Mouse (Mus musculus) liver, embryonic 12.5 days (tissue): ENCODE results near the gene 4930442H23Rik. TPM values are rescaled to one million over a fixed set of nuclear protein-coding genes. Genes with fewer than 3 reads are reported as not detected.
A peak's percentile ranks its signal among the peaks of the same experiment; 100 is the strongest.
"Not testable (repeated sequence)": the region's sequence is repeated elsewhere in the genome, so short reads cannot be mapped to it uniquely, and the experiment has no call there.

Source experiments
- ATAC-seq: fragments of 200-750 bp; cut with Nextera tagmentation; 2 replicates; pipeline ENCODE4 v1.8.0; 2017; ENCODE audit warnings: moderate number of reproducible peaks, mild to moderate bottlenecking, moderate library complexity
- H3K27ac ChIP-seq: fragments of 300-500 bp; sonication (generic); 2 replicates; pipeline ENCODE4 v1.5.1; 2016; ENCODE audit warnings: mild to moderate bottlenecking
- H3K27me3 ChIP-seq: fragments of 300-500 bp; sonication (generic); replicated peaks from 2 replicates; pipeline ENCODE4 v1.6.1; 2016; ENCODE audit warnings: mild to moderate bottlenecking, moderate library complexity
- H3K36me3 ChIP-seq: fragments of 300-500 bp; sonication (generic); 2 replicates; pipeline ENCODE4 v1.6.1; 2016; ENCODE audit warnings: mild to moderate bottlenecking, moderate library complexity
- H3K4me1 ChIP-seq: fragments of 300-500 bp; sonication (generic); 2 replicates; pipeline ENCODE4 v1.6.1; 2016
- H3K4me2 ChIP-seq: fragments of 300-500 bp; sonication (generic); 2 replicates; pipeline ENCODE4 v1.6.1; 2016; ENCODE audit warnings: mild to moderate bottlenecking, moderate library complexity
- H3K4me3 ChIP-seq: fragments of 300-500 bp; sonication (generic); 2 replicates; pipeline ENCODE4 v1.5.1; 2016; ENCODE audit warnings: mild to moderate bottlenecking, moderate library complexity
- H3K9ac ChIP-seq: fragments of 300-500 bp; sonication (generic); 2 replicates; pipeline ENCODE4 v1.6.1; 2016; ENCODE audit warnings: mild to moderate bottlenecking, moderate library complexity
- H3K9me3 ChIP-seq: fragments of 300-500 bp; sonication (generic); replicated peaks from 2 replicates; pipeline ENCODE4 v1.6.1; 2016; ENCODE audit warnings: mild to moderate bottlenecking, moderate library complexity
- WGBS: fragments of 180-500 bp; shearing (Covaris S2); methylation state at CpG from one replicate; pipeline ENCODE4 v1.1.7; 2016; ENCODE audit not compliant: insufficient replicate concordance; 5-methylcytosine and 5-hydroxymethylcytosine counted together
- polyA plus RNA-seq: library from polyadenylated mRNA; unstranded; fragments of >200 nt; fragmentation: Nextera tagmentation; extraction: Ambion mirVana; gene quantifications from 2 replicates; pipeline ENCODE4 v1.2.1, GENCODE M21; 2016

Gene 4930442H23Rik
- polyA plus RNA-seq, 1 experiment from 2014 or later: not detected

DNA sequence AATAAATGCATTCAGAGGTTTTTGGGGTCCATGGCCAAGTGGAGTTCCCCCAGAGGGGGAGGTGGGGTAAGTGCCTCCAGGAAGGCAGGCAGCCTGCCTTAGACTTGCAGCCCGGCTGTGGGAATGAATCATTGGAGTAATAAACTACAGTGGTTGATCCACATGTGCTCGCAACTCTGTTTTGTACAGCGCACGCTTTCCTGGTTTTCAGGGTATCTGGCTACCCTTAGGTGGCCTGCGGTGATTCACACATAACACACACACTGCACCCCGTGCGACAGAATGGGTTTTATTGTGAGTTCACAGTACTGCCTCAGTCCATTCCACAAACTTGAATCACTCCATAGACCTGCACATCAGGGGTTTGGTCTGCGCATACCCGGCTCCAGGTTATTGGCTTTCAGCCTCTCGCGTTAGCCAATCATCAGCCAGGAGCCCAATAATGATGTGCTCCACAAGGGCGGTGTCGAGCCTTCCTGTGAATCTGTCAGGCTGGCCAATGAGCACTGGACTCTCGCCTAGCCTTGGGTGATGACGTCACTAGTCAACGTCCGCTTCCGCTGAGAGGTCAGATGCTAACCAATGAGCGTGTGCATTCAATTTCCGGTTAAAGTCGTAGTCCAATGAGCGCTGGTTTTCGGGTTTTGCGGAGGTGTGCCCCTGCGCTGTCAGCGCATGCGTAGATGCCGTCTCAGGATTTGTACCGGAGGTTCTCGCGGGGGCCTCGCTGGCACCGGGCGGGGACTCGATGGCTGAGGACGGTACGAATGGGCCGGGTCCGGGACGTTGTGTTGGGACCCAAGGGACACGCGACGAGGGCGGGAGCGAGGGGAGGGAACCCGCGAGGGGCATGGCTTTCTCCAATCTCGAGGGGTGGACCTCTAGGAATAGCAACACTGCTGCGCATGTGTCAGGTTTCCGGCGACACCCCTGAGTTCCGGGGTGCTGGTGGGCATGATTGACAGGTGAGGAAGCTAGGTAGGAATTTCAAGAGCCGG lies 1.0 kb downstream of the 4930442H23Rik start, which contains the start of gene Dapk3:
Dapk3 (plus strand) TSS at position 670 of the 998 bp plus-strand sequence.
- no peaks in the 10 kb centered on the region for H3K9me3 ChIP-seq
- H3K4me2 ChIP-seq: peak within 1 kb of the TSS; percentile 81
- no peaks in the 10 kb centered on the region for H3K27me3 ChIP-seq
- peak within 1 kb of the TSS; percentile 75 for H3K9ac ChIP-seq
- WGBS: 4% methylated on average over 53 of the region's 53 CpGs
- H3K36me3 ChIP-seq: peaks cover 83% of the 10 kb centered on the region
- peak within 1 kb of the TSS; percentile 85 for H3K27ac ChIP-seq
- peaks cover 70% of the 10 kb centered on the region for H3K4me1 ChIP-seq
- ATAC-seq: peak; percentile 91
- peak within 1 kb of the TSS; percentile 72 for H3K4me3 ChIP-seq

DNA sequence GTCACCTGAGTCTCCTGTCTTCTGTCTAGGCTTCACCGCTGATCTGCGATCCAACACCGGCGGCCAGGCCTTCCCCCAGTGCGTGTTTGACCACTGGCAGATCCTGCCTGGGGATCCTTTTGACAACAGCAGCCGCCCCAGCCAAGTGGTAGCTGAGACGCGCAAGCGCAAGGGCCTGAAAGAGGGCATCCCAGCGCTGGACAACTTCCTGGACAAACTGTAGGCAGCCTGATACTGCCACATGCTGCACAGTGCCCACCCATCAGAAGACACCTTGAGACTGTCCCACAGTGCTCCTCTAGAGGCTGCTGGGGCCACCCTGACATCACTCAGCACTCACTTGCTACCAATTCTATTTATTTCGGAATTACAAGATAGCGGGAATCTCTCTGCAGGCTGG lies 1.8 kb downstream of the 4930442H23Rik start:
- H3K4me2 ChIP-seq: peak overlapping the region; percentile 81; the same call in 1 of the 2 replicates
- H3K36me3 ChIP-seq: peaks cover 81% of the 10 kb centered on the region
- peaks cover 74% of the 10 kb centered on the region for H3K4me1 ChIP-seq
- 0 out of 2 replicates have a peak overlapping the region, but pooled peaks have one; percentile 72 for H3K4me3 ChIP-seq
- ATAC-seq, H3K27me3 ChIP-seq, H3K9me3 ChIP-seq, H3K9ac ChIP-seq: not testable (repeated sequence)
- H3K27ac ChIP-seq: peak overlapping the region; percentile 73
- WGBS: 77% methylated on average over 12 of the region's 12 CpGs

DNA sequence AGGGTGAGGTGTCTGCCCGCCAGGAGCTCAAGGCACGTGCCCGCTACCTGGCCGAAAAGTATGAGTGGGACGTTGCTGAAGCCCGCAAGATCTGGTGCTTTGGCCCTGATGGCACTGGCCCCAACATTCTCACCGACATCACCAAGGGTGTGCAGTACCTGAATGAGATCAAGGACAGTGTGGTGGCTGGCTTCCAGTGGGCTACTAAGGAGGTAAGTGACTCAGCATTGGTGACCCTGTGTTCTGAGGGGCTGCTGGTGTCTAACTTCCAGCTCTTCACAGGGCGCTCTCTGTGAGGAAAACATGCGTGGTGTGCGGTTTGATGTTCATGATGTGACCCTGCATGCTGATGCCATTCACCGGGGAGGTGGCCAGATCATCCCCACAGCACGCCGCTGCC lies 2.7 kb downstream of the 4930442H23Rik start:
- H3K4me1 ChIP-seq: peaks cover 76% of the 10 kb centered on the region
- ATAC-seq: no peak
- H3K27me3 ChIP-seq: no peaks in the 10 kb centered on the region
- H3K4me2 ChIP-seq: 0 out of 2 replicates have a peak overlapping the region, but pooled peaks have one; percentile 81
- WGBS: 88% methylated on average over 13 of the region's 13 CpGs
- peak overlapping the region; percentile 32; the same call in 1 of the 2 replicates for H3K27ac ChIP-seq
- peaks cover 75% of the 10 kb centered on the region for H3K36me3 ChIP-seq
- no peaks in the 10 kb centered on the region for H3K9me3 ChIP-seq
- 0 out of 2 replicates have a peak overlapping the region, but pooled peaks have one; percentile 0 for H3K4me3 ChIP-seq
- H3K9ac ChIP-seq: no peak overlapping the region

DNA sequence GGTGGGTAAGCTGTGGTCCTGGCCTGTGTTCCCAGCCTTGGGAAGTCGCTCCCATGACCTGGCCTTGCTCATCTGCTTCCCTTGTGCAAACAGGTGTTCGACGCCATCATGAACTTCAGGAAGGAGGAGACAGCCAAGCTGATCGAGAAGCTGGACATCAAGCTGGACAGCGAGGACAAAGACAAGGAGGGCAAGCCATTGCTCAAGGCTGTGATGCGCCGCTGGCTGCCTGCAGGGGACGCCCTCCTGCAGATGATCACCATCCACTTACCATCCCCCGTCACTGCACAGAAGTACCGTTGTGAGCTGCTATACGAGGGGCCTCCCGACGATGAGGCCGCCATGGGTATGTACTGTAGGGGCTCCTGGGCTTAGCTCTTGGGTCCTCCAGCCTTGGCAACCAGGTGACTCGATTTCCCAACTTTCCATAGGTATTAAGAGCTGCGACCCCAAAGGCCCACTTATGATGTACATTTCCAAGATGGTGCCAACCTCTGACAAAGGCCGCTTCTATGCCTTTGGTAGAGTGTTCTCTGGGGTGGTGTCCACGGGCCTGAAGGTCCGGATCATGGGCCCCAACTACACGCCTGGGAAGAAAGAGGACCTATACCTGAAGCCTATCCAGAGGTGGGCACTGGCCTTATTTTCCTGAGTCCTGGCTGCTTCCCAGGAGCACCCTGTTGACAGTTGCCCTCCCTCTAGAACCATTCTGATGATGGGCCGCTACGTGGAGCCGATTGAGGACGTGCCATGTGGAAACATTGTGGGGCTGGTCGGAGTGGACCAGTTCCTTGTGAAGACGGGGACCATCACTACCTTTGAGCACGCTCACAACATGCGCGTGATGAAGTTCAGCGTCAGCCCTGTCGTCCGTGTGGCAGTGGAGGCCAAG lies 4.0 kb downstream of the 4930442H23Rik start:
- Histone ChIP-seq H3K27ac (peak overlapping the region; percentile 91; the same call in 1 of the 2 replicates), H3K9ac (peak overlapping the region; percentile 93; the same call in 1 of the 2 replicates), H3K4me3 (no peak overlapping the region), H3K36me3 (peaks cover 63% of the 10 kb centered on the region), H3K27me3 (no peaks in the 10 kb centered on the region), H3K4me2 (peak overlapping the region; percentile 18), H3K9me3 (no peaks in the 10 kb centered on the region), H3K4me1 (peaks cover 81% of the 10 kb centered on the region)
- no peak for ATAC-seq
- 88% methylated on average over 32 of the region's 32 CpGs for WGBS

DNA sequence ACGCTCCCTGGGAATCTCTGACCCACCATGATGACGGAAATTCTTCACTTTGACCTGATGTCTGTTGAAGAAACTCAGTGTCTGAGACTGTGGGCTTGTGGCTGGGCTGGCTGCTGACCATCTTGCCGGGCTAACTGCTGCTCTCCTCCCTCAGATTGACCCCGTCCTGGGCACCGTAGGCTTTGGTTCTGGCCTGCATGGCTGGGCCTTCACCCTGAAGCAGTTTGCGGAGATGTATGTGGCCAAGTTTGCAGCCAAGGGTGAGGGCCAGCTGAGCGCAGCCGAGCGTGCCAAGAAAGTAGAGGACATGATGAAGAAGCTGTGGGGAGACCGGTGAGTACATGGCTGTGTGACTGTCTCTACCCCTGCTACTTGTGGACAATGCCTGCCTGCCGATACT lies 4.7 kb downstream of the 4930442H23Rik start:
- peak overlapping the region; percentile 93 for H3K9ac ChIP-seq
- peak overlapping the region; percentile 91 for H3K27ac ChIP-seq
- H3K27me3 ChIP-seq: no peaks in the 10 kb centered on the region
- peak overlapping the region; percentile 89 for H3K4me3 ChIP-seq
- peak overlapping the region; percentile 93 for H3K4me2 ChIP-seq
- WGBS: 88% methylated on average over 11 of the region's 11 CpGs
- ATAC-seq: no peak
- peaks cover 55% of the 10 kb centered on the region for H3K36me3 ChIP-seq
- H3K9me3 ChIP-seq: no peaks in the 10 kb centered on the region
- peaks cover 81% of the 10 kb centered on the region for H3K4me1 ChIP-seq

DNA sequence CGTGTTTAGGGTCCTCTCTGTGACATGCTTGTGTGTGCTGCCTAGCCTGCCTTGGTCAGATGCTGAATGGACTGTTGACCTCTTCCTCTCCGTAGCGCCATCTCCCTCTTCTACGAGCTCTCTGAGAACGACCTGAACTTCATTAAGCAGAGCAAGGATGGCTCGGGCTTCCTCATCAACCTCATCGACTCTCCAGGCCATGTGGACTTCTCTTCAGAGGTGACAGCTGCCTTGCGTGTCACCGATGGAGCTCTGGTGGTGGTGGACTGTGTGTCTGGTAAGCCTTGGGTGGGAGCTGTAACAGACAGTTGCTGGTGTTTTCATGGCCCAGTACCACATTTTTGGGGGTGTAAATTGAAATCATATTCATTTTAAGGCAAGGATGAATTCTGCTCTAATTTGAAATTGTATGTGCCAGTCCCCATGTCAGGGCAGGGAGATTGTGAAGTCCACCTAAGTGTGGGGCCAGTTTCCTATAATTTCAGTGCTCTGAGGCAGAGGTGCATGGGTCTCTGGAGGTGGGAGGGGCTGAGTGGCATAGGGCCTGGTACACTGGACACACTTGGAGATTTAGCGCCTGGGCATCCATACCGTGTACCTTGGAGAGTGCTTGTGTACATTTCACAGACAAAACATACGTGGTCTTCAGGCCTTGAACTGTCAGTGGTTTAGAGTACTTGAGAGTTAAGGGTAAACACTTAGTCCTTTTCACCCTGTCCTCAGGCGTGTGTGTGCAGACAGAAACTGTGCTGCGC lies 5.5 kb downstream of the 4930442H23Rik start:
- peaks cover 81% of the 10 kb centered on the region for H3K4me1 ChIP-seq

DNA sequence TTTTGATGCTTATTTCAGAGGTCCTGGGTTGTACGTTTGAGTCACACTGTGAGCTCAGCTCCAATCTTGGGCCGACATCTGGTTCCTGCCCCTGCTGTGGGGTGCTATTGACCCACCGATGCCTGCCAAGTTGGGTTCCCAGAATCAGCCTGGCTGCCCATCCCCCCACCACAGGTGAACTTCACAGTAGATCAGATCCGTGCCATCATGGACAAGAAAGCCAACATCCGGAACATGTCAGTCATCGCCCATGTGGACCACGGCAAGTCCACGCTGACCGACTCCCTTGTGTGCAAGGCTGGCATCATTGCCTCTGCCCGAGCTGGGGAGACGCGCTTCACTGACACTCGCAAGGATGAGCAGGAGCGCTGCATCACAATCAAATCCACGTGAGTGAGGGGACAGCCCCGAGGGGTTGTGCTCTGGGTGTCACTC lies 6.1 kb downstream of the 4930442H23Rik start:
- H3K4me3 ChIP-seq: peak overlapping the region; percentile 89
- H3K9ac ChIP-seq: peak overlapping the region; percentile 93
- WGBS: 2% methylated on average over 16 of the region's 16 CpGs
- peaks cover 87% of the 10 kb centered on the region for H3K4me1 ChIP-seq
- peaks cover 54% of the 10 kb centered on the region for H3K36me3 ChIP-seq
- H3K27ac ChIP-seq: peak overlapping the region; percentile 91
- peak overlapping the region; percentile 93 for H3K4me2 ChIP-seq
- H3K9me3 ChIP-seq: no peaks in the 10 kb centered on the region
- ATAC-seq: no peak
- H3K27me3 ChIP-seq: no peaks in the 10 kb centered on the region

More for the DNA sequence above, 5.5 kb downstream of the 4930442H23Rik start:
- Histone ChIP-seq H3K27me3 (no peaks in the 10 kb centered on the region), H3K27ac (peak overlapping the region; percentile 91), H3K36me3 (peaks cover 54% of the 10 kb centered on the region), H3K4me3 (peak overlapping the region; percentile 89), H3K4me2 (peak overlapping the region; percentile 93), H3K9me3 (no peaks in the 10 kb centered on the region), H3K9ac (peak overlapping the region; percentile 93)
- no peak for ATAC-seq
- 46% methylated on average over 14 of the region's 14 CpGs for WGBS

DNA sequence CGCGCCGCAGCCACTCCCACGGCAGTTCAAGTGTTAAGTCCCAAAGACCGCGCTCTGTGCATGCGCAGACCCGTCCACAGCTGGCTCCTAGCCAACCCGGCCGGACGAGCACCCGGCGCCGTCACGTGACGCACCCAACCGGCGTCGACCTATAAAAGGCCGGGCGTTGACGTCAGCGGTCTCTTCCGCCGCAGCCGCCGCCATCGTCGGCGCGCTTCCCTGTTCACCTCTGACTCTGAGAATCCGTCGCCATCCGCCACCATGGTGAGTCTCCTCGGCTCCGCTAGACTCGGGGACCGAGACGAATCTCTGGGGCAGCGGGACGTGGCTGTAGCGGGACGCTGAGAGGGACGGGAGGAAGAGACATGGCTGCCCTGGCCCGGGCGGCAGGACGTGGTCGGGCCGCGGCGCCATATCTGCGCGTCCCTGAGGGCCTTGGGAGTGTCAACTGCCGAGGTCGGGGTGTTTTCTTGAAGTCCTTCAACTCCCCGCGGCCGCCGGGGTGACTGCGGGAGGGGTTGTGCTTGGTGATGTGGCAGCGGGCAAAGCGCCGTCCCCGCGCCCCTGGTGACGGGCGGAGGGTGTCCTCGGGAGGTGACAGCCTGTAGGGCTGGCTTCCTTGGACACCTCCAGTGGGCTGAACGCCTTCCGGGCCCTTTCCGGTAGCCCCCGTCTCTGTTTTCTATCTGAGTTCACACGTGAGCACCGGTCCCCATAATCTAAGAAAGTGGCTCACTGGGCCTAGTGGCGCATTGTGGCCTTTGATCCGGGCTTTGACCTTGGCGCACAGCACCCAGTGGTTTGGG lies 7.0 kb downstream of the 4930442H23Rik start, which contains the start of gene Eef2:
Eef2 (plus strand) TSS at position 166 of the 806 bp plus-strand sequence.
- peak; percentile 80 for ATAC-seq
- peaks cover 80% of the 10 kb centered on the region for H3K4me1 ChIP-seq
- H3K27me3 ChIP-seq: no peaks in the 10 kb centered on the region

DNA sequence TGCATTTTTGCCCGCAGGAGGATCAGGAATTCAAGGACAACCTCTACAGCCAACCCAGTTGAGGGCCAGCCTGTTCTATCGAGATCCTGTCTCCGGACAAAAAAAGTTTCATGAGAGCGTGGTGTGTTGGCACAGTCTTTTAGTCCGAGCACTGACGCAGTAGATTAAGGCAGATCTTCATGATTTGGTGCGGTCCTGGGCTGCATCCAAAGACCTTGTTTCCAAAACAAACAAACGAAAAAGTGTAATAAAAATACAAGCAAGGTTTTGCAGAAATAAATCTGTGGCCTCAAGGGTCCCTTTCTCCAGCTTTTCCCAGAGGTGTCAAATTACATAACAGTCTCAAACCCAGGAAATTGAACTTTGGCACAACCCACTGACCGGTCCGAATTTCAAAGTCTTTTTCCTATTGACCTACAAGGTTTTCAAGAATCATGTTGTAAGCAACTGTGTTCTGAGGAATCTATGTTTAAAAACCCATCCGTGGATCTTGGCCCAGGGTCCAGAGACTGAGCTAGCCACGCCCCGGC lies 7.6 kb downstream of the 4930442H23Rik start:
- peaks cover 73% of the 10 kb centered on the region for H3K4me1 ChIP-seq
- peak overlapping the region; percentile 93 for H3K4me2 ChIP-seq
- 0 out of 2 replicates have a peak, but pooled peaks have one; percentile 3 for ATAC-seq
- H3K27me3 ChIP-seq: no peaks in the 10 kb centered on the region
- peak overlapping the region; percentile 34 for H3K9ac ChIP-seq
- H3K4me3 ChIP-seq: peak overlapping the region; percentile 89
- WGBS: 14% methylated on average over 13 of the region's 13 CpGs
- peak overlapping the region; percentile 77 for H3K27ac ChIP-seq
- H3K9me3 ChIP-seq: no peaks in the 10 kb centered on the region
- H3K36me3 ChIP-seq: peaks cover 39% of the 10 kb centered on the region

More for the DNA sequence above, 7.0 kb downstream of the 4930442H23Rik start, which contains the start of gene Eef2:
- peak within 1 kb of the TSS; percentile 93 for H3K9ac ChIP-seq
- peak within 1 kb of the TSS; percentile 91 for H3K27ac ChIP-seq
- peak within 1 kb of the TSS; percentile 89 for H3K4me3 ChIP-seq
- peak within 1 kb of the TSS; percentile 93 for H3K4me2 ChIP-seq
- peaks cover 46% of the 10 kb centered on the region for H3K36me3 ChIP-seq
- H3K9me3 ChIP-seq: no peaks in the 10 kb centered on the region
- under 1% methylated on average over 77 of the region's 77 CpGs for WGBS

DNA sequence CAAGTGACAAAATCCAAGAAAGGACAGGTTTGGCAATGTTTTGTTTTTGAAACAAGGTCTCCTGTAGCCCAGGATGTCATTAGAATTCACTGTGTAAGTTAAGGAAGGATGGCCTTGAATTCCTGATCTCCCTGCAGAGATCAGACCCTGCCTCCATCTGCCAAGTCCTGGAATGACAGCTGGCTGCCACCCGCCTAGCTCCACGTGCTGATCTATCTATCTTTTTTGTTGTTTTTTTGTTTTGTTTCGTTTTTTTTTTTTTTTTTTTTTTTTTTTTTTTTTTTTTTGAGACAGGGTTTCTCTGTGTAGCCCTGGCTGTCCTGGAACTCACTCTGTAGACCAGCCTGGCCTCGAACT lies 8.3 kb downstream of the 4930442H23Rik start:
- Histone ChIP-seq H3K27ac (peak overlapping the region; percentile 77), H3K9ac (peak overlapping the region; percentile 40; the same call in 1 of the 2 replicates), H3K36me3 (peaks cover 32% of the 10 kb centered on the region), H3K4me3 (peak overlapping the region; percentile 36), H3K4me1 (peaks cover 68% of the 10 kb centered on the region), H3K4me2 (peak overlapping the region; percentile 93)
- not testable (repeated sequence) for ATAC-seq, H3K9me3 ChIP-seq, H3K27me3 ChIP-seq
- 8% methylated on average over 4 of the region's 4 CpGs for WGBS
